Mouse (Mus musculus): ENCODE data around the gene Atrnl1. TPM values are rescaled to one million over a fixed set of nuclear protein-coding genes. Genes with fewer than 3 reads are reported as not detected.
A peak's percentile ranks its signal among the peaks of the same experiment; 100 is the strongest.

Atrnl1 gene
- total RNA-seq (2014; rRNA removed) = 60.5 and 80.5 TPM in 2 replicates
- polyA plus RNA-seq (2015; fragmentation: Nextera tagmentation; extraction: Ambion mirVana) = 4.9 and 5.4 TPM in 2 replicates

DNA sequence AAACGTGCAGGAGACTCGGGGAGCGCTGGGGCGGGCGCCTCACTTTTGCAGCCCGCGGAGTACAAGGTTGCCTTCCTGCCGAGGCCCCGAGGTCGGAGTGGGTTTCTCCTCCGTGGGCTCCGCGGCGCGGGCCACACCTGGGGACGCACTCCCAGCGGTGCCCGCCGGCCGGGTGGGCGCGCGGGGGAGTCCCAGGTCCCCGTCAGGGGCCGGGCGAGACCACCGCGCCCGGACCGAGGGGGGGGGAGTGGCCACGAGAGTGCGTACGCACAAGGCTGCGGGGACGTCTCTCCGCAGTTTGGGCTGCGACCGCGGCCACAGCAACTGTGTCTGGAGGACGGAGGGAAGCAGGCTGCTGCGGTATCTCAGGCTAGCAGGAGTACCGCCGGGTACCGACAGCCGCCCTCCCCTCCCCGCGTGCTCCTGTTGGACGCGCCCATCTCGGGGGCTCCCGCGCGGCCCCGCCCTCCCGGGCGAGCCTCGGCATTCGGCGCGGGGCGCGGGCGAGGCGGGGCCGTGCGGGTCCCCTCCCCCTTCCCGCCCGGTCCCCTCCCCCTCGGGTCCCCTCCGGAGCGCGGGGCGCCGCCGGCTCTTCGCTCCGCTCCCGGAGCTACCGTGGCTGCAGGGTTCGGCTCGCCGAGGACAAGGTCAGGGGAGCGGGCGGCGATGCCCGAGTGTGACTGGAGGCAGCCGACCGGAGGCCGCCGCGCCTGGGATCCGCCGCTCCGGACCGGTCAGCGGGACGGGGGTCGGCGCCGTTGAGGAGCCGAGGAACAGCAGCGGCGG is at the start of gene Atrnl1:
Gene Atrnl1, plus strand, starts transcription at position 559 of the 786 bp plus-strand sequence.
- no peaks in the 10 kb centered on the region for H3K36me3 ChIP-seq (ENCODE audit: insufficient read depth, low read length)
- under 1% methylated on average over 69 of the region's 103 CpGs for WGBS
- peak; percentile 91 for ATAC-seq (ENCODE audit: low FRiP score)
- peak within 1 kb of the TSS; percentile 93 for H3K27ac ChIP-seq (ENCODE audit: low read depth, low read length)
- TF ChIP-seq CTCF (IDR thresholded peaks at IDR 0.05) = no peak
- H3K27me3 ChIP-seq (ENCODE audit: insufficient read depth, low read length) = no peaks in the 10 kb centered on the region
- peaks cover 5% of the 10 kb centered on the region; the same call in 1 of the 2 replicates for H3K4me1 ChIP-seq (ENCODE audit: insufficient read depth, low read length)
- peak; percentile 90 for DNase-seq (ENCODE audit: low spot score)
- H3K9ac ChIP-seq (replicated peaks; ENCODE audit: low read length, poor library complexity, severe bottlenecking) = peak within 1 kb of the TSS; percentile 89
- H3K4me3 ChIP-seq (ENCODE audit: low read depth, low read length) = peak within 1 kb of the TSS; percentile 92
- H3K9me3 ChIP-seq (ENCODE audit: low read length) = no peaks in the 10 kb centered on the region
- peak within 1 kb of the TSS; percentile 84 for H3K4me2 ChIP-seq (ENCODE audit: low read depth, low read length, poor library complexity, severe bottlenecking)

- ATAC-seq (ENCODE audit: low FRiP score) = no peak
- Histone ChIP-seq H3K27me3 (ENCODE audit: insufficient read depth, low read length) (no peaks in the 10 kb centered on the region), H3K36me3 (ENCODE audit: insufficient read depth, low read length) (no peaks in the 10 kb centered on the region), H3K4me2 (ENCODE audit: low read depth, low read length, poor library complexity, severe bottlenecking) (no peak overlapping the region), H3K9ac (replicated peaks; ENCODE audit: low read length, poor library complexity, severe bottlenecking) (no peak overlapping the region), H3K4me3 (ENCODE audit: low read depth, low read length) (no peak overlapping the region), H3K4me1 (ENCODE audit: insufficient read depth, low read length) (no peaks in the 10 kb centered on the region), H3K27ac (ENCODE audit: low read depth, low read length) (no peak overlapping the region), H3K9me3 (ENCODE audit: low read length) (no peaks in the 10 kb centered on the region)
- WGBS = 74% methylated on average over 4 of the region's 4 CpGs
- no peak for TF ChIP-seq CTCF (IDR thresholded peaks at IDR 0.05)
- DNase-seq (ENCODE audit: low spot score) = no peak
These were observed 49.3 kb upstream of the Atrnl1 start for GRCm38 (mm10) chr19:57561486-57561885.

GRCm38 (mm10) chr19:57569040-57569439 is 41.8 kb upstream of the Atrnl1 start:
- DNase-seq (ENCODE audit: low spot score) = no peak
- WGBS = 84% methylated on average over 6 of the region's 6 CpGs
- Histone ChIP-seq H3K4me1 (ENCODE audit: insufficient read depth, low read length) (0 out of 2 replicates have a peak, but pooled peaks cover 3% of the 10 kb centered on the region), H3K36me3 (ENCODE audit: insufficient read depth, low read length) (no peaks in the 10 kb centered on the region), H3K4me2 (ENCODE audit: low read depth, low read length, poor library complexity, severe bottlenecking) (no peak overlapping the region), H3K4me3 (ENCODE audit: low read depth, low read length) (no peak overlapping the region), H3K27me3 (ENCODE audit: insufficient read depth, low read length) (no peaks in the 10 kb centered on the region), H3K9ac (replicated peaks; ENCODE audit: low read length, poor library complexity, severe bottlenecking) (no peak overlapping the region), H3K9me3 (ENCODE audit: low read length) (no peaks in the 10 kb centered on the region), H3K27ac (ENCODE audit: low read depth, low read length) (no peak overlapping the region)
- no peak for ATAC-seq (ENCODE audit: low FRiP score)
- no peak for TF ChIP-seq CTCF (IDR thresholded peaks at IDR 0.05)

GRCm38 (mm10) chr19:57572360-57573237 is 38.2 kb upstream of the Atrnl1 start:
- no peak for TF ChIP-seq CTCF (IDR thresholded peaks at IDR 0.05)
- ATAC-seq (ENCODE audit: low FRiP score) = no peak
- 55% methylated on average over 16 of the region's 16 CpGs for WGBS
- Histone ChIP-seq H3K4me2 (ENCODE audit: low read depth, low read length, poor library complexity, severe bottlenecking) (no peak overlapping the region), H3K4me1 (ENCODE audit: insufficient read depth, low read length) (0 out of 2 replicates have a peak, but pooled peaks cover 5% of the 10 kb centered on the region), H3K9me3 (ENCODE audit: low read length) (no peaks in the 10 kb centered on the region), H3K4me3 (ENCODE audit: low read depth, low read length) (no peak overlapping the region), H3K9ac (replicated peaks; ENCODE audit: low read length, poor library complexity, severe bottlenecking) (no peak overlapping the region), H3K36me3 (ENCODE audit: insufficient read depth, low read length) (no peaks in the 10 kb centered on the region), H3K27ac (ENCODE audit: low read depth, low read length) (no peak overlapping the region), H3K27me3 (ENCODE audit: insufficient read depth, low read length) (no peaks in the 10 kb centered on the region)
- no peak for DNase-seq (ENCODE audit: low spot score)

DNA sequence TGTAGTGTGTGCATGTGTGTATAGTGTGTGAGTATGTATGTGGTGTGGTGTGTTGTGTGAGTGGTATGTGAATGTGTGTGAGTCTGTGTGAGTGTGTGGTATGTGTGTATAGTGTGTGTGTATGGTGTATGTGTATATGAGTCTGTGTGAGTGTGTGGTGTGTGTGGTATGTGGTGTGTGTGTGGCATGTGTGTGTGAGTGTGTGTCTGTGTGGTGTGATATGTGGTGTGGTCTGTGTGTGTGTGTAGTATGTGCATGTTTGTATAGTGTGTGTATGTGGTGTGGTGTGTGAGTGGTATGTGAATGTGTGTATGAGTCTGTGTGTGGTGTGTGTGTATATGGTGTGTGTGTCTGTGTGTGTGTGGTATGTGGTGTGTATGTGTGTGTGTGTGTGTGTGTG is 37.4 kb upstream of the Atrnl1 start:
- no peak for TF ChIP-seq CTCF (IDR thresholded peaks at IDR 0.05)
- H3K36me3 ChIP-seq (ENCODE audit: insufficient read depth, low read length) = no peaks in the 10 kb centered on the region
- 0 out of 2 replicates have a peak, but pooled peaks cover 5% of the 10 kb centered on the region for H3K4me1 ChIP-seq (ENCODE audit: insufficient read depth, low read length)
- DNase-seq (ENCODE audit: low spot score) (no peak), ATAC-seq (ENCODE audit: low FRiP score) (no peak)
- no peaks in the 10 kb centered on the region for H3K27me3 ChIP-seq (ENCODE audit: insufficient read depth, low read length)
- no peaks in the 10 kb centered on the region for H3K9me3 ChIP-seq (ENCODE audit: low read length)
- no peak overlapping the region for H3K4me2 ChIP-seq (ENCODE audit: low read depth, low read length, poor library complexity, severe bottlenecking)
- no peak overlapping the region for H3K27ac ChIP-seq (ENCODE audit: low read depth, low read length)
- no peak overlapping the region for H3K9ac ChIP-seq (replicated peaks; ENCODE audit: low read length, poor library complexity, severe bottlenecking)
- H3K4me3 ChIP-seq (ENCODE audit: low read depth, low read length) = no peak overlapping the region
